Mouse (Mus musculus) embryonic fibroblast, embryonic 13.5 days (primary cell): Measurements from ENCODE around the gene Lat. TPM values are rescaled to one million over a fixed set of nuclear protein-coding genes. Genes with fewer than 3 reads are reported as not detected.
"Not testable (repeated sequence)": the region's sequence is repeated elsewhere in the genome, so short reads cannot be mapped to it uniquely, and the experiment has no call there.

ENCODE experiments used
- H3K27ac ChIP-seq: 2 replicates; pipeline ENCODE4 v1.5.1; 2012; ENCODE audit warnings: low read length, control low read depth, inconsistent platforms; ENCODE audit not compliant: insufficient read depth
- H3K4me1 ChIP-seq: 2 replicates; pipeline ENCODE4 v1.6.1; 2011; ENCODE audit warnings: low read length; ENCODE audit not compliant: control insufficient read depth, insufficient read depth
- H3K4me3 ChIP-seq: 2 replicates; pipeline ENCODE4 v1.5.1; 2011; ENCODE audit warnings: mild to moderate bottlenecking, control low read depth, low read length; ENCODE audit not compliant: insufficient read depth
- CTCF ChIP-seq: IDR thresholded peaks from 2 replicates; pipeline ENCODE4 v1.5.1; 2011; ENCODE audit warnings: mild to moderate bottlenecking, control low read depth, low read length, moderate library complexity, borderline replicate concordance; ENCODE audit not compliant: insufficient read depth
- POLR2A ChIP-seq: IDR thresholded peaks from 2 replicates; pipeline ENCODE4 v1.6.1; 2011; ENCODE audit warnings: low read depth, mild to moderate bottlenecking, control low read depth, low read length, moderate library complexity
- polyA plus RNA-seq: library from polyadenylated mRNA; stranded (reverse); fragments of >200 nt; gene quantifications from 2 replicates; pipeline ENCODE4 v1.2.4, GENCODE M21; 2011; ENCODE audit warnings: low read depth; ENCODE audit not compliant: missing spikeins, insufficient read length

The Lat gene
- polyA plus RNA-seq, 1 experiment = 0.35 TPM

GRCm38 (mm10) chr7:126396298-126397119 lies 27.1 kb upstream of the Lat start, which contains the start of gene Nfatc2ip:
Gene Nfatc2ip (minus strand): TSS chr7:126396737.
- no peak within 1 kb of the TSS for H3K27ac ChIP-seq
- TF ChIP-seq POLR2A (peak; percentile 91), CTCF (no peak)

GRCm38 (mm10) chr7:126392086-126392884 lies 22.9 kb upstream of the Lat start:
- not testable (repeated sequence) for H3K4me1 ChIP-seq, H3K4me3 ChIP-seq, H3K27ac ChIP-seq

More at GRCm38 (mm10) chr7:126396298-126397119, 27.1 kb upstream of the Lat start, which contains the start of gene Nfatc2ip:
- peak within 1 kb of the TSS; percentile 84 for H3K4me3 ChIP-seq
- H3K4me1 ChIP-seq = no peaks in the 10 kb centered on the region

GRCm38 (mm10) chr7:126388185-126388584 lies 18.8 kb upstream of the Lat start:
- H3K27ac ChIP-seq = no peak overlapping the region
- no peak for TF ChIP-seq CTCF
- no peak overlapping the region for H3K4me3 ChIP-seq
- H3K4me1 ChIP-seq = no peaks in the 10 kb centered on the region

GRCm38 (mm10) chr7:126383565-126383964 lies 14.2 kb upstream of the Lat start:
- H3K27ac ChIP-seq = no peak overlapping the region
- TF ChIP-seq CTCF (no peak), POLR2A (no peak)

GRCm38 (mm10) chr7:126377278-126378158 lies 8.1 kb upstream of the Lat start, which contains the start of gene Spns1:
Gene Spns1 (minus strand): TSS chr7:126377450.
- H3K27ac ChIP-seq = peak within 1 kb of the TSS; percentile 15; the same call in 1 of the 2 replicates
- H3K4me1 ChIP-seq = peaks cover 2% of the 10 kb centered on the region; the same call in 1 of the 2 replicates
- peak within 1 kb of the TSS; percentile 88 for H3K4me3 ChIP-seq
- peak; percentile 57 for TF ChIP-seq CTCF
- peak; percentile 90 for TF ChIP-seq POLR2A

More at GRCm38 (mm10) chr7:126383565-126383964, 14.2 kb upstream of the Lat start:
- H3K4me1 ChIP-seq = no peaks in the 10 kb centered on the region
- H3K4me3 ChIP-seq = no peak overlapping the region

GRCm38 (mm10) chr7:126376903-126377277 lies 7.5 kb upstream of the Lat start:
- H3K27ac ChIP-seq = no peak overlapping the region
- no peak for TF ChIP-seq CTCF
- TF ChIP-seq POLR2A = no peak
- H3K4me3 ChIP-seq = peak overlapping the region; percentile 88

GRCm38 (mm10) chr7:126375012-126375411 lies 5.6 kb upstream of the Lat start:
- peaks cover 2% of the 10 kb centered on the region; the same call in 1 of the 2 replicates for H3K4me1 ChIP-seq
- no peak overlapping the region for H3K27ac ChIP-seq
- no peak; the same call in 1 of the 2 replicates for TF ChIP-seq CTCF
- no peak for TF ChIP-seq POLR2A
- H3K4me3 ChIP-seq = no peak overlapping the region

More at GRCm38 (mm10) chr7:126376903-126377277, 7.5 kb upstream of the Lat start:
- H3K4me1 ChIP-seq = peaks cover 2% of the 10 kb centered on the region; the same call in 1 of the 2 replicates

- TF ChIP-seq POLR2A (no peak), CTCF (no peak)
- Histone ChIP-seq H3K27ac (no peak overlapping the region), H3K4me1 (peaks cover 2% of the 10 kb centered on the region; the same call in 1 of the 2 replicates), H3K4me3 (no peak overlapping the region)
These were observed 5.2 kb upstream of the Lat start for GRCm38 (mm10) chr7:126374526-126374925.

- H3K4me1 ChIP-seq = peaks cover 2% of the 10 kb centered on the region; the same call in 1 of the 2 replicates
- TF ChIP-seq POLR2A (no peak), CTCF (no peak)
- no peak overlapping the region for H3K27ac ChIP-seq
- no peak overlapping the region for H3K4me3 ChIP-seq
These were observed 3.6 kb upstream of the Lat start for GRCm38 (mm10) chr7:126373007-126373406.
